Mouse (Mus musculus): ENCODE data around the gene Trpm3. TPM values are rescaled to one million over a fixed set of nuclear protein-coding genes. Genes with fewer than 3 reads are reported as not detected.
"Not testable (repeated sequence)": the region's sequence is repeated elsewhere in the genome, so short reads cannot be mapped to it uniquely, and the experiment has no call there.

The Trpm3 gene
- total and polyA plus RNA-seq, 2 experiments: not detected

DNA sequence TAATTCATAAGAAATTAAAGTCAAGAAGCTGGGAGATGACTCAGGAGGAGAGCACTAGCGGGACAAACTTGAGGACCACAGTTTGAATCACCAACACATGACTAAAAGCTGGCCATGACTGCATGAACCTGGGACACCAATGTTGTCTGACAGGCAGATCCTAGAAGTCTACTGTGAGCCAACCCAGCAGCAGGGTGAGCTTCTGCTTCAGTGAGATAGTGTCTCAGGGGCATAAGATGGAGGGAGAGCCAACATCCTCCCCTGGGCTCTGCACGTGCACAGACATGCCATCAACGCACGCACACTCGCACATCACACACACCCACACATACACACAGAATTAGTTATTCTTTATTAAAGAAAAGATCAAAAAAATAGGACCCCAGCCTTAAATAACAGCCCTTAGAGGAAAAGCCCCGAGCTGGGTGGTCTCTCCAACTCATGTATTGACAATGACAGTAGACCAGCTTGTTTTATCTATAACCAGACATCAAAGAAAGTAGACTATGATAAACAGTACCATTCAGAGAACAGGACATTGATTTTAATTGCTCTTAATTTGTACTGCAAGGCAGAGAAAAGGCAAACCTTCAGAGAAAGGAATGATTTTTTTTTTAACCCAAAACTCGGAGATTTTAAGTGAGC, 884.6 kb downstream of the Trpm3 start:
- no peaks in the 10 kb centered on the region for H3K36me3 ChIP-seq (ENCODE audit: control insufficient read depth, insufficient read depth, low read length)
- 96% methylated on average over 7 of the region's 7 CpGs for WGBS
- H3K79me2 ChIP-seq (ENCODE audit: control insufficient read depth, insufficient read depth, low read length): no peaks in the 10 kb centered on the region
- no peak for TF ChIP-seq POLR2A (IDR thresholded peaks at IDR 0.05; ENCODE audit: extremely low read depth, insufficient read depth, low read length)
- TF ChIP-seq CTCF (IDR thresholded peaks at IDR 0.05; ENCODE audit: low read depth, low read length): no peak
- H3K27ac ChIP-seq (replicated peaks; ENCODE audit: insufficient read depth, low read depth, low read length): no peak overlapping the region
- H3K27me3 ChIP-seq (ENCODE audit: control insufficient read depth, insufficient read depth, low read length): no peaks in the 10 kb centered on the region
- no peak for DNase-seq (ENCODE audit: extremely low read depth, low read depth, low spot score)
- H3K4me1 ChIP-seq (ENCODE audit: control insufficient read depth, insufficient read depth, low read length): peaks cover 5% of the 10 kb centered on the region; the same call in 1 of the 2 replicates
- no peak overlapping the region for H3K4me3 ChIP-seq (ENCODE audit: insufficient read depth, low read depth, low read length)
- H3K9ac ChIP-seq (ENCODE audit: low read depth, low read length): no peak overlapping the region

DNA sequence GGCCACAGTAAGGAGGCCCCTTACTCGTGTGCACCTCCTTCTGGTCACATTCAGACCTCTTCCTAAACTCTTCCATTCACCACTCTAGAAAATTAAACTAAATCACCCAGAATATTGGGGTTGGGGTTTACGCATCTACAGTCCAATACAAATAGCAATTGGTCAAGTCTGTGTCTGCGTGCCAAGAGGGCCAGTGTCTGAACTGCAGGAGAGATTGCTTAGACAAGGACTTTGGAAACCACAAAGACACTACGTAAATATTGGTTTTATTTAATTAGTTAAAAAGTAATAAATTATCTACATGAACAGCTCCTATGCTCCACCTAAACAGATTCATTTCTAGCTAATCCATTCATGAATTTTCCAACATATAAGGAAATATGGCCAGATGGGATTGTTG, 886.0 kb downstream of the Trpm3 start:
- H3K9ac ChIP-seq (ENCODE audit: low read depth, low read length): no peak overlapping the region
- TF ChIP-seq POLR2A (IDR thresholded peaks at IDR 0.05; ENCODE audit: extremely low read depth, insufficient read depth, low read length) (no peak), CTCF (IDR thresholded peaks at IDR 0.05; ENCODE audit: low read depth, low read length) (peak; percentile 24; the same call in 1 of the 2 replicates)

DNA sequence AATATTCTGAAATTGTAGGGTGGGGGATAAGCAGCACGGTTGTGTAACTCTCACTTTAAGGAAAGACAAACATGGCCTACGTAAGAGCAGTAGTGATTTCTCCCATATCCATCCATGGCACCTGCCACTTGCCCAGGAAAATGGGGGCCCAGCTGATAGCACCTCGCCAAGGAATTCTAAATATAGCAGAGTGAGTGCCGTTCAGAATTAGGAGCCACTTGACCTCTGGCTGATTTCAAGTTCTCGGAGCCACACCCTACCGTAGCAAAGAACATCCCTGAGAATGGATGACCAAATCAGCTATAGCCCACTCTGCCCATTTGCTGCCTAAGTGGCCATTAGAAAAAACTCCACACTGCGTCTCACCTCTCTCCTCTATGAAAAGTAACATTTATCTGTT, 887.6 kb downstream of the Trpm3 start:
- Histone ChIP-seq H3K4me3 (ENCODE audit: insufficient read depth, low read depth, low read length) (no peak overlapping the region), H3K27me3 (ENCODE audit: control insufficient read depth, insufficient read depth, low read length) (no peaks in the 10 kb centered on the region), H3K79me2 (ENCODE audit: control insufficient read depth, insufficient read depth, low read length) (no peaks in the 10 kb centered on the region), H3K9ac (ENCODE audit: low read depth, low read length) (no peak overlapping the region), H3K4me1 (ENCODE audit: control insufficient read depth, insufficient read depth, low read length) (peaks cover 7% of the 10 kb centered on the region; the same call in 1 of the 2 replicates), H3K36me3 (ENCODE audit: control insufficient read depth, insufficient read depth, low read length) (no peaks in the 10 kb centered on the region), H3K27ac (replicated peaks; ENCODE audit: insufficient read depth, low read depth, low read length) (no peak overlapping the region)
- TF ChIP-seq CTCF (IDR thresholded peaks at IDR 0.05; ENCODE audit: low read depth, low read length) (no peak), POLR2A (IDR thresholded peaks at IDR 0.05; ENCODE audit: extremely low read depth, insufficient read depth, low read length) (no peak)
- no peak for DNase-seq (ENCODE audit: extremely low read depth, low read depth, low spot score)
- WGBS: 87% methylated on average over 7 of the region's 7 CpGs

More for the DNA sequence above, 886.0 kb downstream of the Trpm3 start:
- Histone ChIP-seq H3K27ac (replicated peaks; ENCODE audit: insufficient read depth, low read depth, low read length) (no peak overlapping the region), H3K4me1 (ENCODE audit: control insufficient read depth, insufficient read depth, low read length) (peaks cover 7% of the 10 kb centered on the region; the same call in 1 of the 2 replicates), H3K36me3 (ENCODE audit: control insufficient read depth, insufficient read depth, low read length) (no peaks in the 10 kb centered on the region), H3K27me3 (ENCODE audit: control insufficient read depth, insufficient read depth, low read length) (no peaks in the 10 kb centered on the region), H3K79me2 (ENCODE audit: control insufficient read depth, insufficient read depth, low read length) (no peaks in the 10 kb centered on the region), H3K4me3 (ENCODE audit: insufficient read depth, low read depth, low read length) (no peak overlapping the region)
- WGBS: 37% methylated on average over 4 of the region's 4 CpGs
- peak; percentile 99 for DNase-seq (ENCODE audit: extremely low read depth, low read depth, low spot score)

DNA sequence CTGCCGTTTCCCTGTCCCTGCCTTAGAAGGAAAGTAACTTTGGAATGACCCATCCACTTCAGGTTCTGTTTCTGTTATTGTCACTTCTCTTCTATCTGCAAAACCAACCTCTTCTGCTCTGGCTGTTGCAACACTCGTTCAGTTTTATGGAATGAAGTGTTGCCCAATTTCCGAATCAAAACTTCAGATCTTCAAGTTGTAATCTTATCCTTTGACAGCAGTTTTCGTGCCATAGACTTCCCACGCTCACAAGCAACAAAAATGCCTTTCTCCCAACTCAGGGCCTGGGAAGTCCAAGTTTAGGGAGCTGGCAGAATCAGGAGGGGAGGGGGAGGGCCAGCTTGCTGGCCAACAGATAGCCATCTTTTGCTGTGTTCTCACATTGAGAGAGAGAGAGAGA, 889.4 kb downstream of the Trpm3 start:
- peaks cover 11% of the 10 kb centered on the region for H3K4me1 ChIP-seq (ENCODE audit: control insufficient read depth, insufficient read depth, low read length)
- no peaks in the 10 kb centered on the region for H3K36me3 ChIP-seq (ENCODE audit: control insufficient read depth, insufficient read depth, low read length)
- DNase-seq (ENCODE audit: extremely low read depth, low read depth, low spot score): peak; percentile 88
- H3K27me3 ChIP-seq (ENCODE audit: control insufficient read depth, insufficient read depth, low read length): no peaks in the 10 kb centered on the region
- no peak for TF ChIP-seq CTCF (IDR thresholded peaks at IDR 0.05; ENCODE audit: low read depth, low read length)
- TF ChIP-seq POLR2A (IDR thresholded peaks at IDR 0.05; ENCODE audit: extremely low read depth, insufficient read depth, low read length): no peak
- 23% methylated on average over 5 of the region's 5 CpGs for WGBS
- peak overlapping the region; percentile 45; the same call in 1 of the 2 replicates for H3K9ac ChIP-seq (ENCODE audit: low read depth, low read length)
- H3K27ac ChIP-seq (replicated peaks; ENCODE audit: insufficient read depth, low read depth, low read length): peak overlapping the region; percentile 88
- H3K4me3 ChIP-seq (ENCODE audit: insufficient read depth, low read depth, low read length): no peak overlapping the region
- H3K79me2 ChIP-seq (ENCODE audit: control insufficient read depth, insufficient read depth, low read length): no peaks in the 10 kb centered on the region

DNA sequence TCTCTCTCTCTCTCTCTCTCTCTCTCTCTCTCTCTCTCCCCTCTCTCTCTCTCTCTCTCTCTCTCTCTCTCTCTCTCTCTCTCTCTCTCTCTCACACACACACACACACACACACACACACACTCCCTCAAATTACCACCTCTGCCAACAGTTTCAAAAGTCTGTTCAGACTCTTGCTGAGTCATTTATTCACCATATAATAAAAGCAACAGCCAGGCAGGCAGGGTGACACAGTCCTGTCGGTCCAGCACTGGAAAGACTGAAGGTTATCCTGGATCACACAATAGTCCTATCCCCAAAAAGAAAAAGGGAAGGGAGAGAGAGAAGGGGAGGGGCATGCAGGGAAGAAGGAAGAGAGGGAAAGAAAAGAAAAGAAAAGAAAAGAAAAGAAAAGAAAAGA, 894.5 kb downstream of the Trpm3 start:
- H3K9ac ChIP-seq (ENCODE audit: low read depth, low read length); H3K27me3 ChIP-seq (ENCODE audit: control insufficient read depth, insufficient read depth, low read length); H3K36me3 ChIP-seq (ENCODE audit: control insufficient read depth, insufficient read depth, low read length); H3K4me3 ChIP-seq (ENCODE audit: insufficient read depth, low read depth, low read length); H3K79me2 ChIP-seq (ENCODE audit: control insufficient read depth, insufficient read depth, low read length): not testable (repeated sequence)
- H3K27ac ChIP-seq (replicated peaks; ENCODE audit: insufficient read depth, low read depth, low read length): peak overlapping the region; percentile 13
- WGBS: 14% methylated on average over 1 of the region's 1 CpGs
- DNase-seq (ENCODE audit: extremely low read depth, low read depth, low spot score): peak; percentile 83
- peaks cover 27% of the 10 kb centered on the region for H3K4me1 ChIP-seq (ENCODE audit: control insufficient read depth, insufficient read depth, low read length)

DNA sequence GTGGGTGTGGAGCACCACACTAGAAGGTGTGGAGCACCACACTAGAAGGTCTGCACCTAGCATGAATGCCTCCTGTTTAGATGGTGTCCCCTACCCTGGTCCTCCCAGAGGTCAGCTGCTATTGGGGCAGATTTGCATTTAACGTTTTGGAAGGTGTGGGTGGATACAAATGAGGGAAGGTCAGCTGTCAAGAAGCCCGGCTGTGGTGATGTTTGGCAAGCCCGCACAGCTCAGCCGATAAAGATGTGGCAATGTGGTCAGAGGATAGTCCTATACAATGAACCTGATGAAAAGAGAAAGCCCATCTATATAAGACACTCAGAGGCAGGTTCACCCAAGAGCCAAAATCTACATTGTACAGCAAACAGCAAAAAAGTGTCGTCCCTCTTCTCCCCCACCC, 895.3 kb downstream of the Trpm3 start:
- peaks cover 28% of the 10 kb centered on the region for H3K4me1 ChIP-seq (ENCODE audit: control insufficient read depth, insufficient read depth, low read length)
- H3K27ac ChIP-seq (replicated peaks; ENCODE audit: insufficient read depth, low read depth, low read length): peak overlapping the region; percentile 91
- no peak overlapping the region for H3K9ac ChIP-seq (ENCODE audit: low read depth, low read length)
- no peaks in the 10 kb centered on the region for H3K27me3 ChIP-seq (ENCODE audit: control insufficient read depth, insufficient read depth, low read length)
- no peak overlapping the region for H3K4me3 ChIP-seq (ENCODE audit: insufficient read depth, low read depth, low read length)
- H3K79me2 ChIP-seq (ENCODE audit: control insufficient read depth, insufficient read depth, low read length): no peaks in the 10 kb centered on the region
- no peaks in the 10 kb centered on the region for H3K36me3 ChIP-seq (ENCODE audit: control insufficient read depth, insufficient read depth, low read length)
- DNase-seq (ENCODE audit: extremely low read depth, low read depth, low spot score): peak; percentile 55
- TF ChIP-seq CTCF (IDR thresholded peaks at IDR 0.05; ENCODE audit: low read depth, low read length) (no peak), POLR2A (IDR thresholded peaks at IDR 0.05; ENCODE audit: extremely low read depth, insufficient read depth, low read length) (no peak)
- 15% methylated on average over 5 of the region's 5 CpGs for WGBS

Data from liver, adult 2 months (tissue).